15 mouse cellular contexts compared by ENCODE assay signal in the genomic region with DNA sequence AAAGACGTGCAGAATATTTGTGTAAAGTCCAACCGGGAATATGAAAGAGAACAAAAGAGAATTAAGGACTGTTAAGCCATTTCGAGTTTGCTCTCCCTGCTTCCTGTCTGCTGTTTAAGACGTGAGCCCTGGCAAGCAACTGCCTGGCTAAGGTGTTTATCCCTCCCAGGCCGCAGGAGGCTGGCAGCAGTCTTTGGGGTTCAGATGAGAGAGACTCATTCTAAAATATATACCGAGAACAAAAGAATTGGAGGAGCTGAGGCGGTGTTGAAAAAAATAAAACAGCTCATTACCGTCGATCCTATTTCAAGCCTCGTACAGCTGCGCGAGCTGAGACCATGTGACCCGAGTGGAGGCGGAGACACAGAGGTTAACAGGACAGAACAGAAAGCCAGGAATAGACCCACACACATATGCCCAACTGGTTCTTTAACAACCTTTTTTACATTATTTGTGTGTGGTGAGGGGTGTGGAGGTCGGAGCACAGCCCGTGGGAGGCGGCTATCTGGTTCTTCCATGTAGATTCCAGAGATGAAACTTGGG. TPM values are rescaled to one million over a fixed set of nuclear protein-coding genes. Genes with fewer than 3 reads are reported as not detected.
DNase-seq lines count a peak whose midpoint lies in the region; ATAC-seq and TF ChIP-seq lines count a peak whose summit lies in the region.
"Had no signal": no experiment of that assay in that cellular context is flagged by ENCODE, and none has a peak within 500 bp of the region (broad histone marks: within the 10 kb centered on the region; RNA-seq: fewer than 3 reads in every experiment).

No protein-coding gene starts in this region.

- no peak for TF ChIP-seq CTCF in olfactory bulb, adult 2 months (IDR thresholded peaks at IDR 0.05; ENCODE audit: insufficient read depth, low read depth, low read length)

- no peak overlapping the region for H3K27ac ChIP-seq in heart, embryonic 14.5 days (replicated peaks in 1 of 2; ENCODE audit: control insufficient read depth in 1 of 2, insufficient read depth in 1 of 2, low read depth in 2 of 2, low read length in 2 of 2)
- no peak overlapping the region for H3K27ac ChIP-seq in heart, embryonic 10.5 days
- no peak overlapping the region for H3K27ac ChIP-seq in midbrain, embryonic 14.5 days (replicated peaks; ENCODE audit: low read depth, low read length)
- no peak overlapping the region for H3K27ac ChIP-seq in midbrain, embryonic 11.5 days (ENCODE audit: low read depth, low read length)
- H3K27ac ChIP-seq in embryonic facial prominence, embryonic 10.5 days (replicated peaks): peak overlapping the region; percentile 54; the same call in 1 of the 2 replicates
- H3K27ac ChIP-seq in olfactory bulb, adult 2 months (ENCODE audit: insufficient read depth, low read depth, low read length): peak overlapping the region; percentile 82; the same call in 1 of the 2 replicates
- H3K27ac ChIP-seq in hindbrain, embryonic 10.5 days: no peak overlapping the region
- H3K27ac ChIP-seq: embryonic facial prominence, embryonic 12.5 days; forebrain, embryonic 15.5 days; midbrain, embryonic 12.5 days had no signal

- 0 out of 2 replicates have a peak overlapping the region, but pooled peaks have one; percentile 21 for H3K4me2 ChIP-seq in heart, embryonic 14.5 days (ENCODE audit: low read length)
- no peak overlapping the region for H3K4me2 ChIP-seq in midbrain, embryonic 14.5 days (ENCODE audit: low read length)
- H3K4me2 ChIP-seq in midbrain, embryonic 11.5 days: no peak overlapping the region
- H3K4me2 ChIP-seq: embryonic facial prominence, embryonic 12.5 days; forebrain, embryonic 15.5 days; midbrain, embryonic 12.5 days had no signal

- ATAC-seq in heart, embryonic 14.5 days (ENCODE audit: insufficient number of reproducible peaks, insufficient read depth, low FRiP score, low read depth): no peak
- no peak for ATAC-seq in midbrain, embryonic 14.5 days (ENCODE audit: low FRiP score, low TSS enrichment)
- no peak for ATAC-seq in midbrain, embryonic 11.5 days (ENCODE audit: low FRiP score)
- ATAC-seq: forebrain, embryonic 15.5 days had no signal

- H3K27me3 ChIP-seq in heart, embryonic 14.5 days (ENCODE audit: control insufficient read depth, insufficient read depth, low read length): no peaks in the 10 kb centered on the region
- no peaks in the 10 kb centered on the region; the same call in 1 of the 2 replicates for H3K27me3 ChIP-seq in heart, embryonic 10.5 days (ENCODE audit: insufficient read depth, poor library complexity, severe bottlenecking)
- H3K27me3 ChIP-seq in midbrain, embryonic 14.5 days (ENCODE audit: control insufficient read depth, insufficient read depth, low read length): no peaks in the 10 kb centered on the region
- no peaks in the 10 kb centered on the region for H3K27me3 ChIP-seq in midbrain, embryonic 11.5 days (ENCODE audit: control insufficient read depth, insufficient read depth, low read length)
- no peaks in the 10 kb centered on the region for H3K27me3 ChIP-seq in embryonic facial prominence, embryonic 10.5 days (replicated peaks; ENCODE audit: low read depth, poor library complexity, severe bottlenecking)
- H3K27me3 ChIP-seq in hindbrain, embryonic 10.5 days (ENCODE audit: insufficient read depth, poor library complexity, severe bottlenecking): no peaks in the 10 kb centered on the region
- H3K27me3 ChIP-seq: embryonic facial prominence, embryonic 12.5 days; forebrain, embryonic 15.5 days; midbrain, embryonic 12.5 days had no signal

- DNase-seq in heart, embryonic 10.5 days (ENCODE audit: low spot score): no peak
- peak; percentile 9 for DNase-seq in midbrain, embryonic 14.5 days
- no peak for DNase-seq in midbrain, embryonic 11.5 days (ENCODE audit: low spot score, missing footprints)
- peak; percentile 13 for DNase-seq in embryonic facial prominence, embryonic 10.5 days (ENCODE audit: low spot score)
- no peak for DNase-seq in hindbrain, embryonic 10.5 days (ENCODE audit: low spot score)
- no peak for DNase-seq in thymus, adult 18-20 months
- DNase-seq: cerebellum, adult 9-10 months; gastrocnemius, postnatal 36 days; kidney, adult 18-20 months; thymus, postnatal 25 days had no signal

- H3K9me3 ChIP-seq in heart, embryonic 14.5 days (ENCODE audit: control insufficient read depth, low read length): peaks cover 4% of the 10 kb centered on the region; the same call in 1 of the 2 replicates
- H3K9me3 ChIP-seq in heart, embryonic 10.5 days: no peaks in the 10 kb centered on the region
- no peaks in the 10 kb centered on the region for H3K9me3 ChIP-seq in midbrain, embryonic 14.5 days (ENCODE audit: control insufficient read depth, low read length)
- H3K9me3 ChIP-seq in midbrain, embryonic 11.5 days (ENCODE audit: control insufficient read depth, low read length): no peaks in the 10 kb centered on the region
- H3K9me3 ChIP-seq in embryonic facial prominence, embryonic 10.5 days: no peaks in the 10 kb centered on the region
- peaks cover 3% of the 10 kb centered on the region; the same call in 1 of the 2 replicates for H3K9me3 ChIP-seq in hindbrain, embryonic 10.5 days
- H3K9me3 ChIP-seq: embryonic facial prominence, embryonic 12.5 days; midbrain, embryonic 12.5 days had no signal

- H3K4me3 ChIP-seq in heart, embryonic 14.5 days (ENCODE audit: control insufficient read depth in 1 of 2, insufficient read depth in 1 of 2, low read depth in 1 of 2, low read length in 2 of 2): no peak overlapping the region
- H3K4me3 ChIP-seq in heart, embryonic 10.5 days: no peak overlapping the region
- H3K4me3 ChIP-seq in midbrain, embryonic 14.5 days (replicated peaks; ENCODE audit: low read depth, low read length): no peak overlapping the region
- H3K4me3 ChIP-seq in midbrain, embryonic 11.5 days (ENCODE audit: low read depth, low read length): no peak overlapping the region
- no peak overlapping the region for H3K4me3 ChIP-seq in embryonic facial prominence, embryonic 10.5 days
- no peak overlapping the region for H3K4me3 ChIP-seq in olfactory bulb, adult 2 months (ENCODE audit: insufficient read depth, low read depth, low read length)
- H3K4me3 ChIP-seq in hindbrain, embryonic 10.5 days: no peak overlapping the region
- H3K4me3 ChIP-seq: embryonic facial prominence, embryonic 12.5 days; forebrain, embryonic 15.5 days; midbrain, embryonic 12.5 days had no signal

- WGBS in heart, embryonic 14.5 days: 53% methylated on average over 17 of the region's 17 CpGs
- WGBS in heart, embryonic 10.5 days: 61% methylated on average over 17 of the region's 17 CpGs
- 66% methylated on average over 17 of the region's 17 CpGs for WGBS in midbrain, embryonic 14.5 days
- WGBS in midbrain, embryonic 11.5 days: 69% methylated on average over 17 of the region's 17 CpGs
- WGBS in embryonic facial prominence, embryonic 10.5 days: 63% methylated on average over 17 of the region's 17 CpGs
- WGBS in olfactory bulb, adult 2 months: 32% methylated on average over 17 of the region's 17 CpGs
- 71% methylated on average over 17 of the region's 17 CpGs for whole genome bisulfite sequencing in hindbrain, embryonic 10.5 days

- no peak for TF ChIP-seq POLR2A in olfactory bulb, adult 2 months (IDR thresholded peaks at IDR 0.05; ENCODE audit: insufficient read depth, low read depth, low read length)

- H3K4me1 ChIP-seq in heart, embryonic 14.5 days (ENCODE audit: control insufficient read depth in 2 of 2, insufficient read depth in 2 of 2, low read length in 2 of 2): no peaks in the 10 kb centered on the region
- no peaks in the 10 kb centered on the region for H3K4me1 ChIP-seq in heart, embryonic 10.5 days
- no peaks in the 10 kb centered on the region for H3K4me1 ChIP-seq in midbrain, embryonic 14.5 days (ENCODE audit: control insufficient read depth, insufficient read depth, low read length)
- no peaks in the 10 kb centered on the region for H3K4me1 ChIP-seq in midbrain, embryonic 11.5 days (ENCODE audit: control insufficient read depth, insufficient read depth, low read length)
- peaks cover 1% of the 10 kb centered on the region; the same call in 1 of the 2 replicates for H3K4me1 ChIP-seq in embryonic facial prominence, embryonic 10.5 days
- H3K4me1 ChIP-seq in olfactory bulb, adult 2 months (ENCODE audit: control insufficient read depth, insufficient read depth, low read length): peaks cover 7% of the 10 kb centered on the region
- H3K4me1 ChIP-seq in hindbrain, embryonic 10.5 days (replicated peaks): no peaks in the 10 kb centered on the region
- H3K4me1 ChIP-seq: embryonic facial prominence, embryonic 12.5 days; forebrain, embryonic 15.5 days; midbrain, embryonic 12.5 days had no signal

- no peak overlapping the region for H3K9ac ChIP-seq in heart, embryonic 14.5 days (ENCODE audit: low read length)
- H3K9ac ChIP-seq in midbrain, embryonic 14.5 days (replicated peaks; ENCODE audit: low read length): no peak overlapping the region
- no peak overlapping the region for H3K9ac ChIP-seq in midbrain, embryonic 11.5 days (ENCODE audit: low read length)
- H3K9ac ChIP-seq: embryonic facial prominence, embryonic 12.5 days; forebrain, embryonic 15.5 days; midbrain, embryonic 12.5 days had no signal

- H3K36me3 ChIP-seq in heart, embryonic 14.5 days (ENCODE audit: control insufficient read depth, insufficient read depth, low read length): no peaks in the 10 kb centered on the region
- no peaks in the 10 kb centered on the region for H3K36me3 ChIP-seq in heart, embryonic 10.5 days
- H3K36me3 ChIP-seq in midbrain, embryonic 14.5 days (ENCODE audit: control insufficient read depth, insufficient read depth, low read length): no peaks in the 10 kb centered on the region
- H3K36me3 ChIP-seq in midbrain, embryonic 11.5 days (ENCODE audit: control insufficient read depth, insufficient read depth, low read length): no peaks in the 10 kb centered on the region
- no peaks in the 10 kb centered on the region for H3K36me3 ChIP-seq in embryonic facial prominence, embryonic 10.5 days (replicated peaks)
- no peaks in the 10 kb centered on the region for H3K36me3 ChIP-seq in hindbrain, embryonic 10.5 days
- H3K36me3 ChIP-seq: embryonic facial prominence, embryonic 12.5 days; forebrain, embryonic 15.5 days; midbrain, embryonic 12.5 days had no signal

RNA-seq across cellular contexts. Expression of a gene that starts 9.0 kb away (rescaled TPM):
- 6.1 and 6.9 TPM in 2 replicates for polyA plus RNA-seq in heart, embryonic 14.5 days (2014; fragmentation: Nextera tagmentation; extraction: Ambion mirVana)
- 13.1 and 14.9 TPM in 2 replicates for polyA plus RNA-seq in heart, embryonic 10.5 days (2016; fragmentation: Nextera tagmentation; extraction: Ambion mirVana)
- polyA plus RNA-seq in midbrain, embryonic 14.5 days (2014; fragmentation: Nextera tagmentation; extraction: Ambion mirVana): 41.2 and 43.2 TPM in 2 replicates
- polyA plus RNA-seq in midbrain, embryonic 11.5 days (2014; fragmentation: Nextera tagmentation; extraction: Ambion mirVana): 19.6 and 20.3 TPM in 2 replicates
- polyA plus RNA-seq in embryonic facial prominence, embryonic 10.5 days (2016; fragmentation: Nextera tagmentation; extraction: Ambion mirVana): 25.1 and 26.0 TPM in 2 replicates
- not detected in 2 replicates for polyA plus RNA-seq in olfactory bulb, adult 2 months (2012; ENCODE audit: insufficient read depth, insufficient read length, low replicate concordance, missing spikeins)
- 27.2 and 38.2 TPM in 2 replicates for polyA plus RNA-seq in hindbrain, embryonic 10.5 days (2016; fragmentation: Nextera tagmentation; extraction: Ambion mirVana)

Comparison
In these comparisons a context has a peak if more than half of its experiments do, and no peak if none do; other contexts are left out.
1. DNase-seq: peak in midbrain, embryonic 14.5 days (single experiment) and embryonic facial prominence, embryonic 10.5 days (single experiment); none in heart, embryonic 10.5 days (single experiment), midbrain, embryonic 11.5 days (single experiment), hindbrain, embryonic 10.5 days (single experiment) and thymus, adult 18-20 months (0 of 2).
2. H3K27ac ChIP-seq: peak in embryonic facial prominence, embryonic 10.5 days (single experiment) and olfactory bulb, adult 2 months (single experiment); none in heart, embryonic 14.5 days (0 of 2), heart, embryonic 10.5 days (single experiment), midbrain, embryonic 14.5 days (single experiment), midbrain, embryonic 11.5 days (single experiment) and hindbrain, embryonic 10.5 days (single experiment).